Mouse (Mus musculus) embryonic facial prominence, embryonic 12.5 days (tissue): ENCODE results near the gene Tprg. TPM values are rescaled to one million over a fixed set of nuclear protein-coding genes. Genes with fewer than 3 reads are reported as not detected.
A peak's percentile ranks its signal among the peaks of the same experiment; 100 is the strongest.

Experiments
- ATAC-seq: fragments of 200-750 bp; cut with Nextera tagmentation; 2 replicates; pipeline ENCODE4 v1.8.0; 2017; ENCODE audit not compliant: insufficient number of reproducible peaks, insufficient read depth, low FRiP score, low TSS enrichment
- H3K27ac ChIP-seq: fragments of 300-500 bp; sonication (generic); 2 replicates; pipeline ENCODE4 v1.5.1; 2016; ENCODE audit warnings: mild to moderate bottlenecking
- H3K27me3 ChIP-seq: fragments of 300-500 bp; sonication (generic); 2 replicates; pipeline ENCODE4 v1.6.1; 2016; ENCODE audit warnings: mild to moderate bottlenecking, moderate library complexity
- H3K36me3 ChIP-seq: fragments of 300-500 bp; sonication (generic); 2 replicates; pipeline ENCODE4 v1.6.1; 2016; ENCODE audit warnings: mild to moderate bottlenecking
- H3K4me1 ChIP-seq: fragments of 300-500 bp; sonication (generic); 2 replicates; pipeline ENCODE4 v1.6.1; 2016
- H3K4me2 ChIP-seq: fragments of 300-500 bp; sonication (generic); replicated peaks from 2 replicates; pipeline ENCODE4 v1.6.1; 2016; ENCODE audit warnings: mild to moderate bottlenecking, moderate library complexity
- H3K4me3 ChIP-seq: fragments of 300-500 bp; sonication (generic); 2 replicates; pipeline ENCODE4 v1.5.1; 2016; ENCODE audit warnings: mild to moderate bottlenecking
- H3K9ac ChIP-seq: fragments of 300-500 bp; sonication (generic); 2 replicates; pipeline ENCODE4 v1.6.1; 2016; ENCODE audit warnings: mild to moderate bottlenecking, moderate library complexity
- H3K9me3 ChIP-seq: fragments of 300-500 bp; sonication (generic); 2 replicates; pipeline ENCODE4 v1.6.1; 2016; ENCODE audit warnings: mild to moderate bottlenecking, moderate library complexity
- WGBS: fragments of 180-500 bp; shearing (Covaris S2); methylation state at CpG from one replicate; pipeline ENCODE4 v1.1.7; 2016; 5-methylcytosine and 5-hydroxymethylcytosine counted together
- polyA plus RNA-seq: library from polyadenylated mRNA; unstranded; fragments of >200 nt; fragmentation: Nextera tagmentation; extraction: Ambion mirVana; gene quantifications from 2 replicates; pipeline ENCODE4 v1.2.1, GENCODE M21; 2016

Tprg gene
- polyA plus RNA-seq = not detected in 2 replicates

DNA sequence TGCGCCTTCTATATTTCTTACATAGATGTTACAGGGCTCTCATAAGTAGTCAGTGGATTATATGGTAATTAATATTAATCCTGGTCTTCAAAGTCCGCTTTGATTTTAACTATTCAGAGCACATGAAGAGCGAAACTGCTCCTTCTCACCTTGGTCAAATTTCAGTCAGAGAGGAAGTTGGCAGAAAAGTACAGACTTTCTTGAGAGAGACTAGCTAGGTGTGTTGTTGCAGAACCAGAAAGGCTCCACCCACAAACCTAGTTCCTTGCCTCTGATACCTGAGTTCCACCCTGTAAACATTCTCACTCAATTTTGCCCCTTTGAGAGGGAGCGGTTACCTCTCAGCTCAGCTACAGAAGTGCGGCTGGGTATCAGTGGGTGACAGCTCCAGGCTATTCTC, at the start of gene Tprg:
TSS of gene Tprg (plus strand) at position 301 of the 400 bp plus-strand sequence.
- H3K9me3 ChIP-seq = no peaks in the 10 kb centered on the region
- H3K27ac ChIP-seq = no peak within 1 kb of the TSS
- H3K4me3 ChIP-seq = no peak within 1 kb of the TSS
- H3K36me3 ChIP-seq = no peaks in the 10 kb centered on the region
- WGBS = 85% methylated on average over 5 of the region's 5 CpGs
- no peak within 1 kb of the TSS for H3K9ac ChIP-seq
- H3K27me3 ChIP-seq = no peaks in the 10 kb centered on the region
- H3K4me2 ChIP-seq = no peak within 1 kb of the TSS
- H3K4me1 ChIP-seq = no peaks in the 10 kb centered on the region
- no peak for ATAC-seq

DNA sequence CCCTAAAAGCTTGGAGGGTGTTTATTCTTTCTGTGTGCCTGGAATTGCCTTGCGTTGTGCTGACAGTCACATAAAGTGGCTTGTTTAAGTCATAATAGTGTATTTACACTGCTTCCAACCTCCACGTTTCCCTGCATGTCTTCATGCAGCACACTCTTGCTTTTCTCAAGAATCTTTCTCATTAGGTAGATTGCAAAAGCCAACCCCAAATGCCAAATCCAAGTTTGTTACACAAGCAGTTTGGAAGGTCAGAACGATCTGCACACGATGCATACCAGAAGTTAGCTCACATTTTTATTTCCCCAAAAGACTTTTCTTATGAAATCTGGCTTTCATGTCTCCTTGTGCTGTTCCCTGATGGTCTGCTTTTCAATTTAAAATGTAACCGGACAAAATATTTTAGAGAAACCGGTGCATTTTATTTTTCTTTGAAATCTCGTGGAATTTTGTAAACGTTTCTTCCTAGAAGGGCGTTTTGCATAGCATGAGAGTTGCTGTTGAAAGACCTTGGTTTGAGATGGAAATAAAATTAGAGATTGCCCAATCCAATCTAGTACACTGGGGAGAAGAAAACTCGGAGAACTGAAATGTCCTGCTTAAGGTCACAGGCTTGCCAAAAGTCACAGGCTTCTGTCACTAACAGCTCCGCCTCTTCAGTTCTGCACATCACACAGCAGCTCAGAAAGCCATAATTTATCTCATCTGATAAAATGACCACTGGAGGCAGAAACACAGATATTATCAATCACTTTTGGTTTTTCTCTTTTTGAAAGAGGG, 48.2 kb upstream of the Tprg start:
- no peaks in the 10 kb centered on the region for H3K27me3 ChIP-seq
- no peak overlapping the region for H3K4me3 ChIP-seq
- no peak overlapping the region for H3K4me2 ChIP-seq
- no peak overlapping the region for H3K9ac ChIP-seq
- no peaks in the 10 kb centered on the region for H3K9me3 ChIP-seq
- H3K36me3 ChIP-seq = no peaks in the 10 kb centered on the region
- H3K27ac ChIP-seq = no peak overlapping the region
- no peak for ATAC-seq
- 73% methylated on average over 11 of the region's 11 CpGs for WGBS
- no peaks in the 10 kb centered on the region for H3K4me1 ChIP-seq

DNA sequence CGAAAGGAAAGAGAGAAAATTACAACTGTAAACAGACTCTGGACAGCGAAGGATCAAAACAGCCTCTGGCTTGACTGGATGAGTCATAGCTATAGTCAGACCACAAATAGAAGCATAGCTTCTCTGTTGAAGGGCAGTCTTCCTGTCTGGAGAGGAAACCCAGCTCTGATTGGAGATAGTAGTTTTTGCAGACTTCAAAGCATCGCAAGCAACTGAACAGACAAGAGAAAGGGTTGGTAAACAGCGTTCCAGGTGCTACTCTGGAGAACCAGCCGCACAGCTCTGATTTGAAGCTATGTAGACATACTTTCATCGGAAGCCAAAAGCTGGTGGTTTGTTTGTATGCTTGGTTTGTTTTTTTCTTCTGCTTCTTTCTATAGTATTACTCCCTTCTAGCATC, 37.7 kb upstream of the Tprg start:
- no peak for ATAC-seq
- Histone ChIP-seq H3K4me1 (no peaks in the 10 kb centered on the region), H3K27me3 (no peaks in the 10 kb centered on the region), H3K36me3 (no peaks in the 10 kb centered on the region), H3K27ac (no peak overlapping the region), H3K9ac (no peak overlapping the region), H3K4me2 (no peak overlapping the region), H3K9me3 (no peaks in the 10 kb centered on the region), H3K4me3 (no peak overlapping the region)
- 75% methylated on average over 6 of the region's 6 CpGs for WGBS

DNA sequence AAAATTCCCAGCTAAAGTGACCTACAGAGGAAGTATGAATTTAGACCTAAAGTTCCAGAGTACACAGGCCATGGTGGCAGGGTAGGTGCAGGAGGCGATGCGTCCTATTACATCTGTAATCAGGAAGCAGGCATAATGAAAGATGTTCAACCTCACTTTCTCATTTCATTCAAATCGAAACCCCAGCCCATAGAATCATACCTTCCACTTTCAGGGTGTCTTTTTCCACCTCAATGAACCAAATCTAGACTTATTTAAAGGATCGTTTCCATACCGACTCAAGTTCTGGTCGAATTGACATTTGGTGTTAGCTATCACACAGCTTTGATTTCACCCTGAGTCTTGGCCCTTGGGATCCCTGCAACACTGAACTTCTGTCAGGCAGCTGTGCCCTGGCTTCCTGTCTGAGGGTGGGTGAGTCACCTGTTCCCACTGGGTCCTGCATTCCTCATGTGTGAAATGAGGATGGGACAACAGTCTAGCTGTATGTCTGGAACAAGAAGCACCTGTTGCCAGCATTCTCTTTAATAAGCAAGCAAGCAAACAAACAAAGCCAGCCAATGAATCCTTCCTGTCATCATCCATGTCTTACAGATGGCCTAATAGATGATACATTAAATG, 36.4 kb upstream of the Tprg start:
- no peak overlapping the region for H3K4me3 ChIP-seq
- no peaks in the 10 kb centered on the region for H3K4me1 ChIP-seq
- no peak overlapping the region for H3K4me2 ChIP-seq
- H3K9ac ChIP-seq = no peak overlapping the region
- ATAC-seq = no peak
- no peaks in the 10 kb centered on the region for H3K9me3 ChIP-seq
- H3K36me3 ChIP-seq = no peaks in the 10 kb centered on the region
- no peak overlapping the region for H3K27ac ChIP-seq
- H3K27me3 ChIP-seq = no peaks in the 10 kb centered on the region
- 83% methylated on average over 6 of the region's 6 CpGs for WGBS

- Histone ChIP-seq H3K36me3 (no peaks in the 10 kb centered on the region), H3K9ac (no peak overlapping the region), H3K4me3 (no peak overlapping the region), H3K27ac (no peak overlapping the region), H3K4me1 (no peaks in the 10 kb centered on the region), H3K4me2 (no peak overlapping the region), H3K9me3 (no peaks in the 10 kb centered on the region), H3K27me3 (no peaks in the 10 kb centered on the region)
- ATAC-seq = no peak
- 84% methylated on average over 9 of the region's 9 CpGs for WGBS
Observed at GRCm38 (mm10) chr16:25251080-25251479, 35.5 kb upstream of the Tprg start.

- Histone ChIP-seq H3K4me1 (no peaks in the 10 kb centered on the region), H3K4me2 (no peak overlapping the region), H3K27me3 (no peaks in the 10 kb centered on the region), H3K9me3 (no peaks in the 10 kb centered on the region), H3K27ac (no peak overlapping the region), H3K4me3 (no peak overlapping the region), H3K36me3 (no peaks in the 10 kb centered on the region), H3K9ac (no peak overlapping the region)
- no peak for ATAC-seq
- 87% methylated on average over 6 of the region's 6 CpGs for WGBS
Observed at GRCm38 (mm10) chr16:25254646-25255045, 32.0 kb upstream of the Tprg start.

GRCm38 (mm10) chr16:25255186-25255585, 31.4 kb upstream of the Tprg start:
- H3K4me1 ChIP-seq = no peaks in the 10 kb centered on the region
- H3K9ac ChIP-seq = no peak overlapping the region
- 86% methylated on average over 11 of the region's 11 CpGs for WGBS
- no peak overlapping the region for H3K4me2 ChIP-seq
- no peaks in the 10 kb centered on the region for H3K27me3 ChIP-seq
- ATAC-seq = no peak
- no peak overlapping the region for H3K4me3 ChIP-seq
- H3K9me3 ChIP-seq = no peaks in the 10 kb centered on the region
- no peaks in the 10 kb centered on the region for H3K36me3 ChIP-seq
- no peak overlapping the region for H3K27ac ChIP-seq

GRCm38 (mm10) chr16:25255603-25256260, 30.9 kb upstream of the Tprg start:
- H3K27ac ChIP-seq = no peak overlapping the region
- no peak overlapping the region for H3K9ac ChIP-seq
- no peaks in the 10 kb centered on the region for H3K36me3 ChIP-seq
- no peak overlapping the region for H3K4me3 ChIP-seq
- H3K4me1 ChIP-seq = no peaks in the 10 kb centered on the region
- no peak for ATAC-seq
- H3K4me2 ChIP-seq = no peak overlapping the region
- no peaks in the 10 kb centered on the region for H3K9me3 ChIP-seq
- 83% methylated on average over 8 of the region's 8 CpGs for WGBS
- no peaks in the 10 kb centered on the region for H3K27me3 ChIP-seq

DNA sequence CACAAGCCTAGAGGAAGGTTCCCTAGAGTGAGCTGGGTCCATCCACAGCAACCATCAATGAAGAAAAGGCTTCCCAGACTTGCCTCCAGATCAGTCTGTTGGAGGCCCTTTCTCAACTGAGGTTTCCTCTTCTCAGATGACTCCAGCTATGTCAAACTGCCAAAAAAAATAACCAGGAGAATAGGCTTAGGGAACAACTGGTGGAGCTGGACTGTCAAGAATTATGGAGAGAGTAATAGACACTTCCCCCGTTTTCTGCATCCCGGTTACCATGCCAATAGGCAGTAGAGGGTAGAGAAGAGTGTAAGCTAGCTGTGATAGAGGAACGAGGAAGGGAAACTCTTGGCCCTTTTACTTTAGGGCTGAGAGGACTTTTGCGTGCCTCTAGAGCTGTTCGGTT, 24.3 kb upstream of the Tprg start:
- Histone ChIP-seq H3K4me3 (no peak overlapping the region), H3K9me3 (no peaks in the 10 kb centered on the region), H3K9ac (no peak overlapping the region), H3K4me1 (no peaks in the 10 kb centered on the region), H3K27me3 (no peaks in the 10 kb centered on the region), H3K27ac (no peak overlapping the region), H3K36me3 (no peaks in the 10 kb centered on the region), H3K4me2 (no peak overlapping the region)
- no peak for ATAC-seq
- 89% methylated on average over 5 of the region's 5 CpGs for WGBS

- Histone ChIP-seq H3K4me1 (no peaks in the 10 kb centered on the region), H3K27ac (no peak overlapping the region), H3K9ac (no peak overlapping the region), H3K36me3 (no peaks in the 10 kb centered on the region), H3K27me3 (no peaks in the 10 kb centered on the region), H3K4me2 (no peak overlapping the region), H3K4me3 (no peak overlapping the region), H3K9me3 (no peaks in the 10 kb centered on the region)
- ATAC-seq = no peak
- 65% methylated on average over 4 of the region's 4 CpGs for WGBS
Observed at GRCm38 (mm10) chr16:25262965-25263364, 23.7 kb upstream of the Tprg start.

DNA sequence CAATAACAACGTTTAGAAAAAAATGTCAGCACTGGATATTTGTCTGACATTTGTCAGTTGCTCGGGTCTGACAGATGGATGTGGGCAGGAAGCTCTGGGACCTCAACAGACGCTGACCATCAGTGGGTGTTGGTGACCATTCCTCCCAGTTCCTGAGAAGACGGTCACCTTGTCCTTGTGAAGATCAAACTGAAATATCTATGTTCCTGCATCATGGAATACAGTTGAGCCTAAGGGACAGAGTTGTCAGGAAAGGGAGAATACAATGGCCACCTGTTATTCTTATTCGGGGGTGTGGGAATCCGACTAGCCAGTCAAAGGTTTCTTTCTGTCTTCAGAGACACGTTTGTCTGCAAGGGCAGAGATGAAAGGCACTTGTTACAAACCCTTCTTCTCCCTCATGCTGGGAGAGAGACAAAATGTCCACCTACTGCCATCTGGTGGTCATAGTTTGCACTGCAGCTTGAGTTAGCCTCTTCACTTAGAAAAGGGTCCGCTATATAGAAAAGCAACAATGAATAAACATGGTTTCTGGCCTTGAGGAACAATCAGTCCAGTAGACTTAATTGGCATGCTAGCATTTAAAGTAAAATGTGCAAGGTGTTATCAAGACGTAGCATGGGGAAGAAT, 23.0 kb upstream of the Tprg start:
- H3K27ac ChIP-seq = no peak overlapping the region
- H3K36me3 ChIP-seq = no peaks in the 10 kb centered on the region
- no peak overlapping the region for H3K9ac ChIP-seq
- no peaks in the 10 kb centered on the region for H3K27me3 ChIP-seq
- peak; percentile 62; the same call in 1 of the 2 replicates for ATAC-seq
- H3K4me3 ChIP-seq = no peak overlapping the region
- 38% methylated on average over 9 of the region's 9 CpGs for WGBS
- no peaks in the 10 kb centered on the region for H3K4me1 ChIP-seq
- no peak overlapping the region for H3K4me2 ChIP-seq
- no peaks in the 10 kb centered on the region for H3K9me3 ChIP-seq
